Mouse (Mus musculus) c-Kit-positive CD71-negative TER-119-negative erythroid progenitor cells, embryonic 14.5 days (primary cell): ENCODE measurements at regions not wholly inside any gene's neighbourhood (a gene's known extent, or its start where the extent isn't known, plus 50 kb on each side); places are given as distances from the start of the nearest gene placed in this dataset.

ENCODE experiments used
- DNase-seq: peaks from one replicate; pipeline ENCODE4 v3.0.0-alpha.2; 2013; ENCODE audit warnings: low read depth

DNA sequence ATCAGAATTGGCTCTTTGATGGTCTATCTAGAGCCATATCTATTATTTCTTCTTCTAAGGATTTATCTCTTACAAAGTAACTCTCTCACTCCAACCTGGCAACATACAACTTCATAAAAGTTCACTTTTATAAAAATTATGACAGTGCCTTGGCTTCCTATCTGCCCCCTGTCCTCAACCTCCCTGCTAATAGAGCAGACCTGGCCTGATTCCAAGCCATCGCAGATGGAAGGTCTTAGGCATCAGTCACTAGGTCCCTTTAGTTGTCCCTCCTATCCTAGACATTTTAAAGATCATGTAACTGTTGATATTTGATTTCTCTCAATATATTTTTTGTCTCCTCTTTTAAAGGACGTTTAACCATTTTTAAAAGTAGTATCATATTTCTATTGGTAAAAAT lies 1974.3 kb upstream of the Slc39a10 start:
- DNase-seq, result no peak

GRCm38 (mm10) chr1:48881373-48881772 lies 1988.7 kb upstream of the Slc39a10 start:
- peak; percentile 32 for DNase-seq

DNA sequence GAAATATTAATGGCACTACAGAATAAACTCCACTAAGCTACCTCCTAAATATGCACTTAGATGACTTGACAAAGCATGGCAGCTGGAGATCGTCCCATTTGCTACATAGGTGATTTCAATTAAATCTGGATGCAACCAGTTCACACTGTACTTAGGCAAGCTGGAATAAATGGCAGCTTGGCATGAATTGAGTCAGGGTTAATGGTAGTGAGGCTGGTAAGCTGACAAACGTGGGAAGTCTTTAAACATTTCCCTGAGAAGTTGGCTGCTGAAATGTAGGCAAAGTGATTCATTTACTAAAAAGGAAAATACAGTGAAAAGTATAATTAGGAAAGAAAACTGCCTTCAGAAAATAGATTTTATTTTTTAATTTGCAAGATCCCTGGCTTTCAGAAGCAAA lies 2000.9 kb upstream of the Slc39a10 start:
- DNase-seq, result no peak

DNA sequence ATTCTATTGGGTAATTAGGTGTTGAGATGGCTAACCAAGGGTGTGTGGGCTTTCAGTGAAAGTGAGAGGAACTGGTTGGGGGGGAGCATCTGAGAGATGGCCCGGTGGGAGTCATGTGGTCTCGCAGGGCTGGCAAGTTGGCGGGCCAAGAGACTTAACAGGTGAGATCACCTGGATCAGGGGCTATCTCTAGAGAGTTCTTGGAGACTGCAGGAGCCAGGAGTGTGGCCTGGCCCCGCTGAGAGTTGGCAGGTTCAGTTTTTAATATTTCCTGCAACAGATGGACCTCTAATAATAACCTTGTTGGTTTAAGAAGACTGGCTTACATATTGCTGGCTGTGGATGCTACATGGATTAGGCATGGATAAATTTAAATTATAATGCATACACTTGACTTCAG lies 1984.0 kb upstream of the Tmeff2 start:
- no peak for DNase-seq

- no peak for DNase-seq
Observed at GRCm38 (mm10) chr1:48943126-48943525, 1957.3 kb upstream of the Tmeff2 start.

DNA sequence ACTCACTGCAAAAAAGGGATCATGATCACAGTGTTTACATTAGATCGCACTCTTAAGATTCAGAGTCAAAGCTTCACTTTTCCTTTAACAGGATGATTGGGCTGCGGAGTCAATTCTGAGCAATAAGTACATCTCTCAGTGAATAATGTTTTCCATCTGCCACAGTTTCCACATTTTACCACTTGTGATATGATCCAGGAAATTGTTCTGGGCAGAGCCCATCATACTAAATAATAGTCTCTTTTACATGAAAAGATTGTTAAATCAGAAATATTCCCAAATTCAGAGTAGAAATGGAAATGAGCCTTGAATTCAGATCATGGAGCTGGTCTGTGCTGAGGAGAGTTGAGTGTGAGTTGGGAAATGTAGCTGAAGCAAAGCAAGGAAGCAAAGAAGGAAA lies 1956.6 kb upstream of the Tmeff2 start:
- DNase-seq, result no peak
